Mouse (Mus musculus): ENCODE measurements around the gene Dmrta1. TPM values are rescaled to one million over a fixed set of nuclear protein-coding genes. Genes with fewer than 3 reads are reported as not detected.

Gene Dmrta1
- polyA plus RNA-seq, 1 experiment from 2014 or later = 0.64 TPM

- Histone ChIP-seq H3K9ac (ENCODE audit: low read depth, low read length) (no peak overlapping the region), H3K4me3 (ENCODE audit: low read depth, low read length) (no peak overlapping the region), H3K27ac (replicated peaks; ENCODE audit: low read depth, low read length) (no peak overlapping the region), H3K4me2 (ENCODE audit: low read depth, low read length) (no peak overlapping the region), H3K9me3 (ENCODE audit: control insufficient read depth, low read length) (no peaks in the 10 kb centered on the region), H3K36me3 (ENCODE audit: control insufficient read depth, insufficient read depth, low read length) (no peaks in the 10 kb centered on the region), H3K4me1 (ENCODE audit: control insufficient read depth, insufficient read depth, low read length) (no peaks in the 10 kb centered on the region), H3K27me3 (replicated peaks; ENCODE audit: control insufficient read depth, insufficient read depth, low read length) (no peaks in the 10 kb centered on the region)
- 78% methylated on average over 2 of the region's 2 CpGs for WGBS
- DNase-seq (ENCODE audit: low spot score) = no peak
- no peak for ATAC-seq (ENCODE audit: low read depth)
Measured at GRCm38 (mm10) chr4:89663406-89663805, 15.8 kb upstream of the Dmrta1 start.

GRCm38 (mm10) chr4:89674711-89675110 lies 4.5 kb upstream of the Dmrta1 start:
- H3K9ac ChIP-seq (ENCODE audit: low read depth, low read length) = no peak overlapping the region
- 86% methylated on average over 3 of the region's 3 CpGs for WGBS
- no peak for DNase-seq (ENCODE audit: low spot score)
- H3K4me3 ChIP-seq (ENCODE audit: low read depth, low read length) = no peak overlapping the region
- H3K9me3 ChIP-seq (ENCODE audit: control insufficient read depth, low read length) = no peaks in the 10 kb centered on the region
- H3K36me3 ChIP-seq (ENCODE audit: control insufficient read depth, insufficient read depth, low read length) = no peaks in the 10 kb centered on the region
- no peak overlapping the region for H3K27ac ChIP-seq (replicated peaks; ENCODE audit: low read depth, low read length)
- H3K4me1 ChIP-seq (ENCODE audit: control insufficient read depth, insufficient read depth, low read length) = no peaks in the 10 kb centered on the region
- no peaks in the 10 kb centered on the region for H3K27me3 ChIP-seq (replicated peaks; ENCODE audit: control insufficient read depth, insufficient read depth, low read length)
- H3K4me2 ChIP-seq (ENCODE audit: low read depth, low read length) = no peak overlapping the region
- no peak for ATAC-seq (ENCODE audit: low read depth)

- ATAC-seq (ENCODE audit: low read depth) = no peak
- WGBS = 81% methylated on average over 7 of the region's 7 CpGs
- no peaks in the 10 kb centered on the region for H3K27me3 ChIP-seq (replicated peaks; ENCODE audit: control insufficient read depth, insufficient read depth, low read length)
- H3K4me3 ChIP-seq (ENCODE audit: low read depth, low read length) = no peak overlapping the region
- H3K27ac ChIP-seq (replicated peaks; ENCODE audit: low read depth, low read length) = no peak overlapping the region
- no peak overlapping the region for H3K9ac ChIP-seq (ENCODE audit: low read depth, low read length)
- H3K36me3 ChIP-seq (ENCODE audit: control insufficient read depth, insufficient read depth, low read length) = no peaks in the 10 kb centered on the region
- no peak for DNase-seq (ENCODE audit: low spot score)
- no peaks in the 10 kb centered on the region for H3K4me1 ChIP-seq (ENCODE audit: control insufficient read depth, insufficient read depth, low read length)
- H3K4me2 ChIP-seq (ENCODE audit: low read depth, low read length) = no peak overlapping the region
- H3K9me3 ChIP-seq (ENCODE audit: control insufficient read depth, low read length) = no peaks in the 10 kb centered on the region
Measured at GRCm38 (mm10) chr4:89677903-89678302, 1.3 kb upstream of the Dmrta1 start.

GRCm38 (mm10) chr4:89678713-89679112 lies 523 bp upstream of the Dmrta1 start:
- Histone ChIP-seq H3K27ac (replicated peaks; ENCODE audit: low read depth, low read length) (no peak overlapping the region), H3K9me3 (ENCODE audit: control insufficient read depth, low read length) (no peaks in the 10 kb centered on the region), H3K36me3 (ENCODE audit: control insufficient read depth, insufficient read depth, low read length) (no peaks in the 10 kb centered on the region), H3K4me2 (ENCODE audit: low read depth, low read length) (no peak overlapping the region), H3K9ac (ENCODE audit: low read depth, low read length) (no peak overlapping the region), H3K4me3 (ENCODE audit: low read depth, low read length) (no peak overlapping the region), H3K4me1 (ENCODE audit: control insufficient read depth, insufficient read depth, low read length) (no peaks in the 10 kb centered on the region), H3K27me3 (replicated peaks; ENCODE audit: control insufficient read depth, insufficient read depth, low read length) (no peaks in the 10 kb centered on the region)
- DNase-seq (ENCODE audit: low spot score) = peak; percentile 29
- 63% methylated on average over 5 of the region's 5 CpGs for WGBS
- ATAC-seq (ENCODE audit: low read depth) = no peak

- Histone ChIP-seq H3K9me3 (ENCODE audit: control insufficient read depth, low read length) (no peaks in the 10 kb centered on the region), H3K27me3 (replicated peaks; ENCODE audit: control insufficient read depth, insufficient read depth, low read length) (peaks cover 34% of the 10 kb centered on the region), H3K36me3 (ENCODE audit: control insufficient read depth, insufficient read depth, low read length) (no peaks in the 10 kb centered on the region), H3K4me1 (ENCODE audit: control insufficient read depth, insufficient read depth, low read length) (no peaks in the 10 kb centered on the region), H3K4me2 (ENCODE audit: low read depth, low read length) (peak overlapping the region; percentile 86), H3K9ac (ENCODE audit: low read depth, low read length) (peak overlapping the region; percentile 60), H3K27ac (replicated peaks; ENCODE audit: low read depth, low read length) (no peak overlapping the region), H3K4me3 (ENCODE audit: low read depth, low read length) (peak overlapping the region; percentile 56)
- 1% methylated on average over 59 of the region's 78 CpGs for WGBS
- ATAC-seq (ENCODE audit: low read depth) (peak; percentile 89), DNase-seq (ENCODE audit: low spot score) (peak; percentile 64)
Measured at GRCm38 (mm10) chr4:89687961-89688803, 8.9 kb downstream of the Dmrta1 start.

- Histone ChIP-seq H3K4me3 (ENCODE audit: low read depth, low read length) (peak overlapping the region; percentile 56), H3K4me2 (ENCODE audit: low read depth, low read length) (peak overlapping the region; percentile 86), H3K36me3 (ENCODE audit: control insufficient read depth, insufficient read depth, low read length) (no peaks in the 10 kb centered on the region), H3K27me3 (replicated peaks; ENCODE audit: control insufficient read depth, insufficient read depth, low read length) (peaks cover 34% of the 10 kb centered on the region), H3K4me1 (ENCODE audit: control insufficient read depth, insufficient read depth, low read length) (no peaks in the 10 kb centered on the region), H3K27ac (replicated peaks; ENCODE audit: low read depth, low read length) (no peak overlapping the region), H3K9me3 (ENCODE audit: control insufficient read depth, low read length) (no peaks in the 10 kb centered on the region), H3K9ac (ENCODE audit: low read depth, low read length) (peak overlapping the region; percentile 60)
- DNase-seq (ENCODE audit: low spot score) (peak; percentile 42), ATAC-seq (ENCODE audit: low read depth) (peak; percentile 24; the same call in 1 of the 2 replicates)
- WGBS = 3% methylated on average over 16 of the region's 16 CpGs
Measured at GRCm38 (mm10) chr4:89688804-89689497, 9.7 kb downstream of the Dmrta1 start.

GRCm38 (mm10) chr4:89691936-89692335 lies 12.7 kb downstream of the Dmrta1 start:
- H3K4me1 ChIP-seq (ENCODE audit: control insufficient read depth, insufficient read depth, low read length) = no peaks in the 10 kb centered on the region
- H3K36me3 ChIP-seq (ENCODE audit: control insufficient read depth, insufficient read depth, low read length) = no peaks in the 10 kb centered on the region
- H3K9me3 ChIP-seq (ENCODE audit: control insufficient read depth, low read length) = no peaks in the 10 kb centered on the region
- ATAC-seq (ENCODE audit: low read depth) (no peak), DNase-seq (ENCODE audit: low spot score) (no peak)
- 79% methylated on average over 6 of the region's 6 CpGs for WGBS
- H3K4me3 ChIP-seq (ENCODE audit: low read depth, low read length) = no peak overlapping the region
- H3K4me2 ChIP-seq (ENCODE audit: low read depth, low read length) = no peak overlapping the region
- no peak overlapping the region for H3K27ac ChIP-seq (replicated peaks; ENCODE audit: low read depth, low read length)
- H3K9ac ChIP-seq (ENCODE audit: low read depth, low read length) = no peak overlapping the region
- H3K27me3 ChIP-seq (replicated peaks; ENCODE audit: control insufficient read depth, insufficient read depth, low read length) = peaks cover 33% of the 10 kb centered on the region

- Histone ChIP-seq H3K36me3 (ENCODE audit: control insufficient read depth, insufficient read depth, low read length) (no peaks in the 10 kb centered on the region), H3K9ac (ENCODE audit: low read depth, low read length) (no peak overlapping the region), H3K4me1 (ENCODE audit: control insufficient read depth, insufficient read depth, low read length) (no peaks in the 10 kb centered on the region), H3K4me2 (ENCODE audit: low read depth, low read length) (no peak overlapping the region), H3K9me3 (ENCODE audit: control insufficient read depth, low read length) (no peaks in the 10 kb centered on the region), H3K27me3 (replicated peaks; ENCODE audit: control insufficient read depth, insufficient read depth, low read length) (peaks cover 24% of the 10 kb centered on the region), H3K4me3 (ENCODE audit: low read depth, low read length) (no peak overlapping the region), H3K27ac (replicated peaks; ENCODE audit: low read depth, low read length) (no peak overlapping the region)
- WGBS = 14% methylated on average over 1 of the region's 1 CpGs
- ATAC-seq (ENCODE audit: low read depth) (no peak), DNase-seq (ENCODE audit: low spot score) (no peak)
Measured at GRCm38 (mm10) chr4:89692780-89693179, 13.5 kb downstream of the Dmrta1 start.

All from embryonic facial prominence, embryonic 14.5 days (tissue).